Mouse (Mus musculus): Measurements from ENCODE around the gene Nicn1.
"Not testable (repeated sequence)": the region's sequence is repeated elsewhere in the genome, so short reads cannot be mapped to it uniquely, and the experiment has no call there.

Gene Nicn1

GRCm38 (mm10) chr9:108278697-108279450, 11.4 kb upstream of the Nicn1 start:
- no peak for DNase-seq (ENCODE audit: low read depth, low spot score)

DNA sequence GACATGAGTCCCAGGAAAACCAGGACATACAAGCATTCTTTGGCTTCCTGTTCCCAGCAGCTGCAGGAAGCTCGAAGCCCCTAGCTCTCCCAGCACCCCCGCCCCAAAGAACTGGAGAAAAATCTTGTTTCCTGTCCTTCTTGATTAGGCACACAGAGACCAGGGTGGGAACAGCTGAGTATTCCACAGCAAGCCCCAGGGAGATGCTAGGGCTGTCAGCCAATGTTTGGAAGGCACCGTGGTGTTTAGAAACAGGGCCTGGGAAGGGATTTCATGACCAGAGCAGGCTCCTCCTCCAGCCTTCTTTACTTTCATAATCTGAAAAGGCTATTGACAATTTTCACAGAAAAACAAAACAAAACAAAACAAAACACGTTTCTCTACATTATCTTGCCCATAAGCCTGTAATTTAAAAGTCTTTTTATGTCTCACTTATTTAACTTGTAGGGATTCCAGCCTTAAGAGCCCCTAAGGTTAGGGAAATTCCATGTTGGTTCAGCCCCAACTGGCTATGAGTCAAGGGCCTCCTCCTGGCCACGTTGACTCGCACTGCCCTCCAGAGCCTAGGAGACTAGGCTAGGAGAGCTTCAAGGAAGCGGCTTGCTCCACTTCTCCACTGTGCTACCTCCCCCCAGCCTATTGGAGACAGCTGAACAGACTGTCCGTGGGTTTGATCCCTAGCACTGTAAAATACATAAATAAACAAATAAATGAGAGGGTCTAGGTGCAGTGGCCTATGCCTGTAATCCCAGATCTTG, 10.0 kb upstream of the Nicn1 start:
- no peak for DNase-seq (ENCODE audit: low read depth, low spot score)

DNA sequence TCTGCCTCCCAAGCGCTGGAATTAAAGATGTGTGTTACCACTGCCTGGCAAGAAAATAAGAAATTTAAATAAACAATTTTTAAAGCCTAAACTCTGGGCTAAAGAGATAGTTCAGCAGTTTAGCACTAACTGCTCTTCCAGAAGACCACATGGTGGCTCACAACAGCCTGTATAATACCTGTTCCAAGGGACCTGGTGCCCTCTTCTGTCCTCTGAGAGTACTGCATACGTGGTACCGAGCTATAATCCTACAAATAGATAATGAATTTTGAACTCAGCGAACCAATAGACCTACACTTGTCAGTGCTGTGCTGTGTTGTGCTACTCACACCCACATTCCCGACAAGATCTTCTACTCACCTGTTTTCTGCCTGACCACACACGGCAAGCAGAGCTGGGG, 5.8 kb upstream of the Nicn1 start:
- peak; percentile 39 for DNase-seq (ENCODE audit: low read depth, low spot score)

DNA sequence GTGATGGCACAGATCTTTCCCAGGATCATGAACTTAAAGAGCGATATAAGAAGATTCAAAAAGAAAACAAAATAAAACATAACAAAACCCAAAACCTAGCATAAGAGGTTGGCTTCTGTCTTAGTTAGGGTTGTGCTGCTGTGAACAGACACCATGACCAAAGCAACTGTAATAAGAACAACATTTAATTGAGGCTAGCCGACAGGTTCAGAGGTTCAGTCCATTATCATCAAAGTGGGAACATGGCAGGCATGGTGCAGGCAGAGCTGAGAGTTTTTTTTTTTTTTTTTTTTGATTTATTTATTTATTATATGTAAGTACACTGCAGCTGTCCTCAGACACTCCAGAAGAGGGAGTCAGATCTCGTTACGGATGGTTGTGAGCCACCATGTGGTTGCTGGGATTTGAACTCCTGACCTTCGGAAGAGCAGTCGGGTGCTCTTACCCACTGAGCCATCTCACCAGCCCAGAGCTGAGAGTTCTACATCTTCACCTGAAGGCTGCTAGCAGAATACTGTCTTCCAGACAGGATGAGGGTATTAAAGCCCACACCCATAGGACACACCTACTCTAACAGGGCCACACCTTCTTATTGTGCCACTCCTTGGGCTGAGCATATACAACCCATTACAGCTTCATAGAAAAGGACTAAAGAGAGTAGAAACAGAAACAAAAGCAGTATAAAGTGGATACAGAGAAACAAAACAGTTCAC, 2.5 kb upstream of the Nicn1 start:
- DNase-seq (ENCODE audit: low read depth, low spot score): not testable (repeated sequence)

DNA sequence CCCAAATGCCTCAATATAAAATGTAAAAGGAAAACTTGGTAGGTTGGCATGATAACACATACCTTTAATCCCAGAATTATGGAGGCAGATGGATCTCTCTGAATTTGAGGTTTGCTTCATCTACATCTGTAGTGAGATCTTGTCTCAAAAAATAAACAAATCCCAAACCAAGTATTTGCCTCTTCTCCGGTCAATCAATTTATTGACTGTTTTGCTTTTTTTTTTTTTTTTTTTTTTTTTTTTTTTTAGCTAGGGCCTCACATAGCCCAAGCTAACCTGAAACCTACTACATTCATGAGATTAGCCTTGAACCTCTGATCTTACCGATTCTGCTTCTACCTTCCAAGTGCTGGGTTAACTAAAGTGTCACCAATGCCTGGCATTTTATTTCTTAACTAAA, 882 bp upstream of the Nicn1 start:
- DNase-seq (ENCODE audit: low read depth, low spot score): no peak

GRCm38 (mm10) chr9:108290773-108291172, 544 bp downstream of the Nicn1 start:
- no peak for DNase-seq (ENCODE audit: low read depth, low spot score)

DNA sequence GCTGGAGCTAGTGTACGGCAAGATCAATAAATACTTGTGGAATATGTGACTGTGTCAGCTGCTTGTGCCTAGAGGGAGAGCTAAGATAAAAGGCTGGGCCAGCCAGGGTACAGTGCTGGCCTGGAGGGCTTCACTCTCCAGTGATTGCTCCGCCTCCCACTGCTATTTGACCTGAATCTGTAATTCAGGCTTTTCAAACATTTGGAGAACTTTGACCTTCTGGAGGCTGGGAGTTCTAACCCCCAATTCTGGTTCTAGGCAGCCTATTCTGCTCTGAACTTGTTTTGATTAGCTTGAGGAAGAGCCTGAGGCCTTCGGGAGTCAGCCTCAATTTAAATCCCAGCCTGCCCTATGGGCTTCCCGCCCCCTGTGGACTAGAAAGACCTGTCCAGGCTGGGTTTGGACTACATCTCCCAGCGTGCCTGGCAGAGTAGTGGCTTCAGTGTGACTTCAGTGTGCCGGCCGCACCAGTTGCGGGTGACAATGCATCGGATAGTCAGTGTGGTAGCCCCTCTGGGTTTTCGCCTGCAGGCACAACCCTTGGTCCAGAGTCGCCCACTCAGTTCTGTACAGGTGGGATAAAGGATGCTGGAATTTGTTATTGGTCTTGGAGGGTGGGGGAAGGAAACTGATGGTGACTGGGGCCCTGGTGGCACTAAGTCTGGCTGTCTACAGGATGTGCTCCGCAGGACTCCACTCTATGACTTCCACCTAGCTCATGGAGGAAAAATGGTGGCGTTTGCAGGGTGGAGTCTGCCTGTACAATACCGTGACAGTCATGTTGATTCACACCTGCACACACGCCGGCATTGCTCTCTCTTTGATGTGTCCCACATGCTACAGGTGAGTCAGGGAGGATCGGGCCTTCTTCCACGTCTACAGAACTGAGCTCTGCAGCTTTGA, 6.5 kb downstream of the Nicn1 start, which contains the start of gene Amt:
TSS of gene Amt (plus strand) at position 401 of the 903 bp plus-strand sequence.
- DNase-seq (ENCODE audit: low read depth, low spot score): peak; percentile 83

GRCm38 (mm10) chr9:108301853-108302252, 11.6 kb downstream of the Nicn1 start:
- DNase-seq (ENCODE audit: low read depth, low spot score): no peak

GRCm38 (mm10) chr9:108304716-108305115, 14.5 kb downstream of the Nicn1 start:
- DNase-seq (ENCODE audit: low read depth, low spot score): no peak

GRCm38 (mm10) chr9:108305170-108305569, 14.9 kb downstream of the Nicn1 start:
- no peak for DNase-seq (ENCODE audit: low read depth, low spot score)

GRCm38 (mm10) chr9:108305629-108306520, 15.6 kb downstream of the Nicn1 start, which contains the start of the genes Rhoa and Tcta:
TSS of gene Rhoa (plus strand) at chr9:108306129.
TSS of gene Tcta (minus strand) at chr9:108306160.
- peak; percentile 99 for DNase-seq (ENCODE audit: low read depth, low spot score)

DNA sequence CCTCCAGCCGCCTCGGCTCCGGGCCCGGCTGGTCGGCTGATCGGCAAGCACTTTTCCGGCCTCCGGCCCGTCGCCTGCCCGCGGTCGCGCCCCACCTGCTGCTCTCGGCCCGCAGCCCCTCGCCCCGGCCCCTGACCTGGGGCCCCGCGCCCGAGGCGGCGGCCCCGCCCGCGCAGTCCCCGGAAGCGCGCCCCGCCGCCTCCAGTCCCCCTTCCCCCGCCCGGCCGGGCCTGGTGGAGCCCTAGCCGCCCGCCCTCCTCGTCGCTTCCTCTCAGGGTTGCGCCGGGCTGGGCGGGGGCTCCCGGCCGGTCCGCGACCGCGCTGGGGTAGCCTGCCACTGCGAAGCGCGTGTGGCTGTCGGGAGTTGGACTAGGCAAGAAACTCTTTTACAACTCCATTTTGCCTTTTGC, 16.3 kb downstream of the Nicn1 start:
- peak; percentile 33 for DNase-seq (ENCODE audit: low read depth, low spot score)

DNA sequence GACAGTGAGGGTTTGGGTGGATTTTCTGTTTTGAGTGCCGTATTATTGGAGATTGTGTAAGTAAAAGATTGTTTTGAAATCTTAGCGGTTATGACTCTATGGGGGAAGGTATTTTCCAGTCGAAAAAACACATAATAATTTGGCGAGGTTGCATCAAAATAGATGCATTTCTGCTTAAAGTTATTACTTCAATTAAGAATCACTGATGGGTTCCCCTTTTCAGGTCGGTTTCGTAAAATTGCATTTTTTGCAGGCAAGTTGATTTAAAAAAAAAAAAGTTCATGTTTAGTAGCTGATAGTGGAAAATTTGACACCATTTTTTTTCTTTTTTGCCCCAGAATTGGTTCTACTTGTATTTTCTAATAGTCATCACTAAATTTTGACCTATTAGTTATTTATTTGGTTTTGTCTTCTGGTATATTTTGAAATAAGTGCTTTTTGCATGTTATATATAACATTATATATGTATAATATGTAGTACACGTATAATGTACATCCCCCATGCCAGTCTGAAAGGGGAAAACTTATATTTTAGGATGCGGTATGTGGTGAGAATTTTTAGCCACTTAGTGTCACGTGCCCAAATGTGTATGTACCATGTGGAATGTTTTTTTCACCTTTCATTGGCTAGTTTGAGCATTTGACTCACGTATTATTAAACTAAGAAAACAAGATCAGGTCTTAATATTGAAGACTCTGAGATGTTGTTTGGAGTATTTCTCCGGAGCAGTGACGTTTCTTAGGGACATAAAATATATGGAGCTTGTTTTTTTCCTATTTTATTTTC, 17.0 kb downstream of the Nicn1 start:
- DNase-seq (ENCODE audit: low read depth, low spot score): no peak

DNA sequence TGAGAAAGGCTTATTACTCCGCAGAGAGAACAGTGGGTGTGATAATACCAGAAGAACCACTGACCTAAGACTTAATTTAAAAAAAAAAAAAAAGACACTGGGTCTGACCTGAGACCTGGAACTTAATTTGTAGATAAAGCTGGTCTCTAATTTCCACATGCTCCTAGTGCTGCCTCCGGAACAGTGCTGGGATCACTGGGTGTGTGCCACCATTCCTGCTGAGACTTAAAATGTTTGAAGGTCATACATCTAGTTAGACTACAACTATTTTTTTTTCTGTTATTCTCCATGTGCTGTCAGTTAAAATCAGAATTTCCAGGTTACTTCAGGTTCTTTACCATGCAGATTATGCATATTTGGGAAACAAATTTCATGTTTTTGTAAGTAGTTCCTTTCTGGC, 17.9 kb downstream of the Nicn1 start:
- no peak for DNase-seq (ENCODE audit: low read depth, low spot score)

GRCm38 (mm10) chr9:108317572-108317971, 27.3 kb downstream of the Nicn1 start:
- DNase-seq (ENCODE audit: low read depth, low spot score): no peak

GRCm38 (mm10) chr9:108318462-108318861, 28.2 kb downstream of the Nicn1 start:
- DNase-seq (ENCODE audit: low read depth, low spot score): no peak

DNA sequence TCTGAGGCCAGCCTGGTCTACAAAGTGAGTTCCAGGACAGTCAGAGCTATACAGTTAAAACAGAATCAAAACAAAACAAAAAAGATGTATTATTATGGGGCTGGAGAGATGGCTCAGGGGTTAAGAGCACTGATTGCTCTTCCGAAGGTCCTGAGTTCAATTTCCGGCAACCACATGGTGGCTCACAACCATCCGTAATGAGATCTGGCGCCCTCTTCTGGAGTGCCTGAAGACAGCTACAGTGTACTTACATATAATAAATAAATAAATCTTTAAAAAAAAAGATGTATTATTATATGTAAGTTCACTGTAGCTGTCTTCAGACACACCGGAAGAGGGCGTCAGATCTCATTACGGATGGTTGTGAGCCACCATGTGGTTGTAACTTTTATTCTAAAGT, 31.8 kb downstream of the Nicn1 start:
- not testable (repeated sequence) for DNase-seq (ENCODE audit: low read depth, low spot score)

- no peak for DNase-seq (ENCODE audit: low read depth, low spot score)
Measured at GRCm38 (mm10) chr9:108324784-108325183, 34.6 kb downstream of the Nicn1 start.

DNA sequence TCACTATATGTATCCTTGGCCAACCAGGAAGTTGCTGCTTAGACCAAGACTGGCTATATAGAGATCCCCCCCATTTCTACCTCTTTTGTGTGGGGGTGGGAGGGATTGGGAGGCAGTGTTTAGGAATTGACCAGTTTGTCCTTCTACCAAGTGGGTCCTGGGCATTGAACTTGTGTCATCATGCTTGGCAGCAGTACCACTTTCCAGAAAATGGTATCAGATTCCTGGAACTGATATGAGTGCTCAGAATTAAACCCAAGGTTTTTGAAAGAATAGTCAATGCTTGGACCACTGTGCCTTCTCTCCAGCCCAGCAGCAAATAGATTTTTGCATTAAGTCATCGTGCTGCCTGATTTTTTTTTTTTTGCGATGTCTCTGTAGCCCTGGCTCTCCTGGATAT, 35.6 kb downstream of the Nicn1 start:
- DNase-seq (ENCODE audit: low read depth, low spot score): no peak
